Mouse (Mus musculus) kidney, adult 8-10 months (tissue): Measurements from ENCODE around the gene Atg9a.

Source experiments
- DNase-seq, 2 experiments: peaks; one replicate each; pipeline ENCODE4 v3.0.0; 2022

The Atg9a gene

DNA sequence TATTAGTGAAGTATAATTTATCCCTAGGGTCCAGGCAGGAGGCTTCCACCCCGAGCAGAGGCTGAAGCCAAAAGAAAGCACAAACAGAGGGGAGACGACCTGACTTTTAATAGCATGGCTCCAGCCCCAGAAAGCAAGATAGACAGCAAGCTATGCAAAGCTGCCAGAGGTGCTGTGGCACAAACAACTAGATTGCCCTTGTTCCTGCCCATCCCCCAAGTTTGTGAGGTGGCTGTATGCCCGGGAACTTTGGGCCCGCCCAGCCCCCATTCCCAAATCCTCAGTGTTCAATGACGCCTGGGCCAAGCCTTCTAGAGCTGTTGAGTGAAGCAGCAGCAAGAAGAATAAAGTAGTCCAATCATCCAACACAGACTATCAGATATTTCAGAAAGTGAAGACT lies 22.9 kb upstream of the Atg9a start:
- DNase-seq = peak; percentile 86 to 88

DNA sequence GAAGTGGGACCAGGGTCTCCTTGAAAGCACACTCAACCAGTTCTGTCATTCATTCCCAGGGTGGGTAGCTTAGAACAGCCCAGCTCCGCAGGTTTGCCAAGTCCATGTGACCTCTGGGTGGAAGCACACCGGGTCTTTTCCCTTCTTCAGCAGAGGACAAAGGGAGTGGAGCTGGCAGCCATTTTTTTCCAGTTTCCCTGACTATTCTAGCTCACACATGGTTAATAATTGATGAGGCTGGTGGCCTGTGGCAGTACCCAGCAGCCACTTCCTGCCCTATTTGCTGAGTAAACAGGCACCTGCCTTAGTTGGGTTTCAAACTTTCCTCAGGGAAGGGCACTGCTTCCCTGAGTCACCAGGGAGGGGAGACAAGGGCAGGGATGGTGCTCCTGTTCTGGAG lies 22.4 kb upstream of the Atg9a start:
- peak; percentile 91 to 97 for DNase-seq

DNA sequence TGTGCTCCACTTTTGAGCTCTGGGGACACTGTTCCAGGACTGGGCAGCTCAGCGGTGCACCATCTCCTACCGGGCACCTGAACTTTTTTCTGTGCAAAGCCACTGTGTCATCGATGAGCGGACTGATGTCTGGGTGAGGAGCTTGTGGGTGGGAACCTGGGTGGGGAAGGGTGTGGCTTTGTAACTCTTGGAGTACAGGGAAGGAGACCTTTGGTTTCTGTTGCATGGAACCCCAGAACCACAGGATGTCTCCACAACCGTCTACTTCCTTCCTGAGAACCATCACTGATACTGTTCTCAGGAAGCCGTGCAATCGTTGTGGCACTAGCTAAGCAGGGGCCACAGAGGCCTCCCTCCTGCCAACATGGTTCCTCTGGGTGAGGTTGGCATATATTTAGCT lies 21.1 kb upstream of the Atg9a start:
- no peak for DNase-seq

- peak; percentile 25 to 34 for DNase-seq
These were observed 20.5 kb upstream of the Atg9a start for GRCm38 (mm10) chr1:75212542-75212941.

- DNase-seq = peak; percentile 23 to 44
These were observed 19.2 kb upstream of the Atg9a start for GRCm38 (mm10) chr1:75211141-75211708.

- DNase-seq = peak; percentile 95 to 96
These were observed 18.4 kb upstream of the Atg9a start, which contains the start of the genes Glb1l and Stk16 for GRCm38 (mm10) chr1:75210136-75211087. Gene Glb1l, minus strand, starts transcription at chr1:75210813. Gene Stk16, plus strand, starts transcription at chr1:75210838.

- peak; percentile 90 to 92 for DNase-seq
These were observed 17.1 kb upstream of the Atg9a start for GRCm38 (mm10) chr1:75208967-75209678.

DNA sequence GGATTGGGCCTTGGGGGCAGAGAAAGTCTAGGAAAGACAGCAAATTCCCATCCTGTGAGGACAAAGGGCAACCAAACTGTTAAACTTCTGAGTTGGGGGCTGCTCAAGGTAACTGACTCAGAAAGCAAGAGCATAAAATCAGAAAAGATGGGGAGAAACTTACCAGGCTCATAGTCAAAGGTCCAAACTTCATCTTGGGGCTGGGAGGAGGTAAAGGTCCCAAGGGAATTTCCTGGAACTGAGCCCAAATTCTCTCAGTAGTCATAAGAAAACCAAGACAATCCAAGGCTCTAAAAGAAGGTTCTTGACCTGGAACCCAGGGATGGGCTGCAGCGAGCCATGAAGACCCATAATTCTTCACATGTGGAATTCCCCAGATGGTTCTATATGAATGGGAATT lies 9.2 kb upstream of the Atg9a start:
- peak; percentile 53 to 64 for DNase-seq

- peak; percentile 61 to 66 for DNase-seq
These were observed 456 bp upstream of the Atg9a start for GRCm38 (mm10) chr1:75192452-75192851.

DNA sequence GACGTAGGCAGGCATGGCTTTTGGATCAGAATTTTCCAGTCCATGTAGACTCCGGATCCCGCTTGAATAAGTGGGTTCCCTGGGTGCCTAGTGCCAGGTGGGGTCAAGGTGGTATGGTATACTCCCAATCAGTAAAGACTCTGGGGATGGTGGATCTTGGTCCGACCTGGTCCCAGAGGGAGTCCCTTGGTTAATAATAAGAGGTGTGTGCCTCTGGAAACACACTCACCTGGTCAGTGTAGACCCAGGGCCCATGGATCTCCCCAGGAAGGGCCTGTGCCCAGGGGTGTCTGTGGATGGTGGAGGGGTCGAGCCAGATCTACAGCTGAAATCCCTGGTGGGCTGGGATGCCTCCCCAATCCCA lies 756 bp downstream of the Atg9a start:
- DNase-seq = no peak

DNA sequence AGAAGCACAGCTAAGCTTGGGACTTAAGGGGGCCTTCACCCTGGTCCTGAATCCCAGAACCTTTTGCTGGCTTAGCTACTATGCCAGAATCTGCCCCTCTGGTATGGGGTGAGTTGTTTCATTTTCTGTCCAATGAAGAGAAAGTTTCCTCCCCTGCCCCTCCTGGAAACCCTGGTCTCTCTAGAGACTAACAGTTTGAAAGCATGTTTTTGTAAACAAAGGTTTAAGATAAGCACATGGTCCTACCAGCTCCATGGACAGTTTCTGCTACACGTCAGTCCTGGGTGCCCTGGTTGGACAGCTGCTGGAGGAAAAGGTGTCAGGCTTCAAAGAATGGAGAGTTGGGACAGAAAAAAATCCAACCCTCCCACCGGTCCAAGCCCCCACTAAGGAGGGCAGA lies 1.4 kb downstream of the Atg9a start:
- no peak for DNase-seq

DNA sequence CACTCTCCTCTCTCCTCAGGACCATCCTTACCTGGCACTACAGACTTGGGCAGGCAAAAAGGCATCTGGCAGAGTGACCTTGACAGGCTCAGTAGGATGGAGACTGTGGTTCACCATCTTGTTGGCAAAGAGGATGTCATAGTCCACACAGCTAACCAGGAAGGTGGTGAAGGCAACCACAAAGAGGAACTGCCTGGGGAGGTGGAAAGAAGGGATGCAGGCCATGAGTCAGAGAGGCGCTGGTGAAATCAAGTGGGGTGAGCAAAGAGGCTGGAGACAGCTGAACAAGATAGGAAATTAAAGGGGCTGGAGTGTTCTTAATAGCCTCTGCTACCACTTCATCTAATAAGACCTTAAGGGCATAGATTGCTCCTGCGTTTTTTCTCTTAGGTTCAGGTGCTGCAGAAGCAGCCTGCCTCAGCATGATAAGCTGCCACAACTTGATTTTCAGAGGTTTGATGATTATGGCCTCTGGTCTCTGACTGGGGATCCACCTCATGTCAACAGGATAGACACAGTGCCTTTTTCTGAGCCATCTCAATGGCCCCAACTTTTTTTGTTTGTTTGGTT lies 4.0 kb downstream of the Atg9a start:
- no peak for DNase-seq

DNA sequence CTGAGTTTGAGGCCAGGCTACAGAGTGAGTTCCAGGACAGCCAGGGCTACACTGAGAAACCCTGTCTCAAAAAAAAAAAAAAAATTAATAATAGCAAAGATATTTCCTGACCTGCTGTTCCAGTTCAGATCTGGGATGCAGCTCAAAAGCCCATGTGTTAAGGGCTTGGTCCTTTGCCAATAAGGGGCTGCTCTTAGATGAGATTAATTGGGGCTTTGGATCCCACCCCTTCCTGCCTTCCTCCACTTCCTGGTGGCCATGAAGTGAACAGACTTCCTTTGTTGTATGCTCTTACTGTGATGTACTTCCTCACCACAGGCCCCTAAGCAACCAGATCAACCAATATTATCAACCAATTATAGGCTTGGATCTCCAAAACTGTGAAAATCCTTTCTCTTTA lies 4.9 kb downstream of the Atg9a start:
- no peak for DNase-seq

- DNase-seq = no peak
These were observed 6.5 kb downstream of the Atg9a start for GRCm38 (mm10) chr1:75185495-75185894.

DNA sequence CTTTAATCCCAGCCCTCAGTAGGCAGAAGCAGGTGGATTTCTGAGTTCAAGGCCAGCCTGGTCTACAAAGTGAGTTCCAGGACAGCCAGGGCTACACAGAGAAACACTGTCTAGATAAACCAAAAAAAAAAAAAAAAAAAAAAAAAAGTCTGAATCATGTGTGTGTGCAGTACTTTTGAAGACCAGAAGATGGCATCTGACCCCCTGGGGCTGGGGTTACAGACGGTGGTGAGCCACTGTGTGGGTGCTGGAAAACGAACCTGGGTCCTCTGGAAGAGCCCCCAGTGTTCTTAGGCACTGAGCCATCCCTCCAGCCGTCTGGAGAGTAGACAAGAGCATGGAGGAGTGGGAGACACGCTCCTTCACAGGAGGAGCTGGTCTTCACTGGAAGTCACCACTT lies 9.8 kb downstream of the Atg9a start:
- DNase-seq = no peak

DNA sequence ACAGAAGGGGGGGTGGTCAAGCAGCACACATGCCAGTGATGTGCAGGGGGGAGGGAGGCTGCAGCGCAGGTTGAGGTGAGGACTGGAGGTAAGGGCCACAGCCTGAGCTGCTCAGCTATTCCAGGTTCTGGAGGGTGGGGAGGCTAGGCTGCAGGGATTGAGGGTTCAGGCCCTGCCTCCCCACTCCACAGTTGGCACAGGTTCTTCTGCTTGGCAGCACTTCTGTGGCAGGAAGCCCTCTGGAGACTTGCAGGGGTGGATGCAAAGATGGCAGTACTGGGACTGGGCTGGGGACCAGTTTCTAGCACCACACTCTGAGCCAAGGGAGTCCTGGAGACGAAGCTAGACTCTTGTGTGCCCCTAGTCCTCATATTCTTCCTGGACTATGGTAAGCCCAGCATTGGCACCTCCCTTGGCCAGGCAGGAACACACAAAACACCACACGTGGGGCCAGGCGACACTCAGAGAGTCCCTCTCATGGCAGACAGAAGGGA lies 10.6 kb downstream of the Atg9a start:
- no peak for DNase-seq

GRCm38 (mm10) chr1:75180741-75181140 lies 11.3 kb downstream of the Atg9a start:
- no peak for DNase-seq

- peak; percentile 92 to 94 for DNase-seq
These were observed 11.8 kb downstream of the Atg9a start, which contains the start of gene Abcb6 for GRCm38 (mm10) chr1:75180105-75180590. Gene Abcb6, minus strand, starts transcription at chr1:75180392.

DNA sequence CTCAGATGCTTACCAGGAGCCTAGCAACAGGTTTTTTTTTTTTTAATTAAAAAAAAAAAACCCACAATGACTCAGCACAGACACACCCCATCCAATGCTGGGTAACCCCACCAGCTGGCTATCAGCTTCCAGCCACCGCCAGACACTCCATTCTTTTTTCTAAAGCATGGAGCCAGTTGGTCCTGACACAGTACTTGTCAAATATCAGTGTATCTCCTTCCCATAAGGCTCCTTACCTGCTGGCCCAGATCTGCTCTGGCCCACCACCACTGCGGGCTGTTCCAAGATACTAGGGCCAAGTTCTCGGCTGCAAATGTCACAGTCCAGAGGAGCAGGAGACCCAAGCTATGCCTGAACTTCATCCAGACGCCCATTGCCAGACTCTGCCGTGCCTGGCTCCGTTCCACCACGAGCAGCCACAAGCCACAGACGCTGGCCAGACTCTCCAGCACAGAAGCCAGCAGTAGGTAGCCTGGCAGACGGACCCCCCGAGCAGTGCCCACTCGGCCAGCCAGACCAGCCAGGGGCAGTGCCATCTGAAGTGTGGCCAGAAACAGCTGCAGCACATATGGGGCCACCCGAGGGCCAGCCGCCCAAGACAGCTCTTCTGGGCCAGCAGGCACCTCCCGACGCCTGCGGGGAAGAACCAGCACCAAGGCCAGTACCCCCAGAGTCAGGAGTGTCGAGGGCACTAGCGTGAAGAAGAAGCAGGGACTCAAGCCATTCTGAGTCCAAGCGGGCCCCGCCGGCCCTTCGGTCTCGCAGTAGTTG lies 12.5 kb downstream of the Atg9a start:
- DNase-seq = peak; percentile 58 to 63

DNA sequence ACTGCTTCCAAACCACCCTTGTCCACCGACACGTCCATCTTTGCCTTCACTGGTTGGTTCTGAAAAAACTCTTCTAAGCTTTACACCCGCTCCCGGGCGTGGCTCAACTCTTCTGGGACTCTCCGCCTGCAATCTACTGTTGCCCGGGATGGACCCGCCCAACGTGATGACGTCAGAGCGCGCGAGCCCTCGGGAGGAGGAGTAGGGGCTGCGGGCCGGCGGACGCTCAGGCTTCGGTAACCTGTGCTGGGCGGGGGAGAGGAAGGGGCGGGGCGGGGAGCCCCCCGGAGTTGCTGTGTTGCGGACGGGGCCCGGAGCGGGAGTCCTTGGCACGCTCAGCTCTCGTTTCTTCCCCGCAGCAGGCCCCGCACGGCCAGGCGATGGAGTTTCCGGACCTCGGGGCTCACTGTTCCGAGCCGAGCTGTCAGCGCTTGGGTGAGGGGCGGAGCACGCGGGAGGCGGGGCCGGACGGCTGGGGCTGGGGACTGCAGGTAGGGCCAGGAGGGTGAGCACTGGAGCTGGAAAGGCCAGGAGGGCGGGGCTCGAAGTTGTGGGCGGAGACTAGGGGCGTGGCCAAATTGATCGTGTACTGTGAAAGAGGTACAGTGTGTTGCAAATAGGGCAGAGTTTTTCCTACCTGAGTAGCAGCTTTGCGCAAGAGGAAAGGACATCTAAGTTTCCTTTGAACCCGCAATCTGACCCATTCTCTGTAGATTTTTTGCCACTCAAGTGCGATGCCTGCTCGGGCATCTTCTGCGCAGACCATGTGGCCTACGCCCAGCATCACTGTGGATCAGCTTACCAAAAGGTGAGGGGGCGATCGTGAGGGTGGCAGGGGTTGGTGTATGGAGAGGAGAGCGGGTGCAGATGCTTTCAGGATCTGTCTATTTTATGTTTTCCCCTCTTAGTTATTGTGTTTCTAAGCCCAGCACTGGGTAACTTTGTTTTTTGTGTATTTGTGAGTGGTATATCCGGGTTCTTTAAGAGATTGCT lies 23.2 kb downstream of the Atg9a start, which contains the start of gene Zfand2b:
TSS of gene Zfand2b (plus strand) at position 175 of the 993 bp plus-strand sequence.
- peak; percentile 98 to 99 for DNase-seq

DNA sequence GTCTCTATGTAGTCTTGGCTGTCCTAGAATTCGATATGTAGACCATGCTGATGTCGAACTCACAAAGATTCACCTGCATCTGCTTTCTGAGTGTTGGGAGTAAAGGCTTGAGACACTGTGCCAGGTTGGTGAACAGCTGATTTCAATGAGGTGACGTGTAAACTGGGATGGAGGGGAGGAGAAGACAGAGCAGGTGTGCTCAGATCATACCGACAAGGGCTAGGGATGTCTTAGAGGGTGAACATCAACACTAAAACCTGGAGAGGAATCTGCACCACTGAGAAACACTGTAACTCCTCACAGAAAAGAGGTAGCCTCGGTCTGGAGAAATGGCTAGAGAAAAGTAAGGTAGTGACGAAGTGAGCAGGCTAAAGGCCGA lies 23.9 kb downstream of the Atg9a start:
- no peak for DNase-seq
